ENCODE assay signal across 27 mouse cellular contexts in the genomic region with DNA sequence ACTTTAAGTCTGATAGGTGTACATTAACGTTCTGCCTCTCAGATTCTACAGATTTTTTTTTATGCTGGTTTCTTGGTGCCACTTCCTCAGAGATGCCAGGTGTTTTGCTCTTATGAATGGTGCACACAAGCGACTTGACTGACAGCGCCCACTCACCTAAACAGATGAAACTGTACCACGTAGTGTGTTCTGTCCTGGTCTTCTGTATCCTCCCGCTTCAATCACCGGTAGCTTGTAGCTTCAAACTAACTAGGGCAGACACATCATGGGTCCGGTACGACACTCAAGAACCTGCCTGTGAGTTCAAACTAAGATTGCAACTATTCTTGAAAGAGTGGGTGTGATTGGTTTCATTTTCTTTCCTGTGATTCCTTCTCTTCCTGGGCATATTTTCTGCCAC.
DNase-seq lines count a peak whose midpoint lies in the region; TF ChIP-seq lines count a peak whose summit lies in the region.
"Had no signal": no experiment of that assay in that cellular context is flagged by ENCODE, and none has a peak within 500 bp of the region (broad histone marks: within the 10 kb centered on the region; RNA-seq: fewer than 3 reads in every experiment).

No protein-coding gene starts in this region.

- intact Hi-C loops in heart, postnatal 14 days (cut with DNase I): no loop called here
- intact Hi-C loops in left cerebral cortex, postnatal 25 days (cut with DNase I): no loop called here
- intact Hi-C loops in left cerebral cortex, postnatal 4 days (cut with DNase I): no loop called here

- 58% methylated on average over 8 of the region's 8 CpGs for WGBS in spleen, adult 2 months

- H3K4me1 ChIP-seq in spleen, adult 2 months (ENCODE audit: control insufficient read depth, insufficient read depth, insufficient read length): no peaks in the 10 kb centered on the region; the same call in 1 of the 2 replicates
- H3K4me1 ChIP-seq: embryonic facial prominence, embryonic 12.5 days; forebrain, embryonic 15.5 days; heart, embryonic 13.5 days; hindbrain, embryonic 10.5 days; hindbrain, embryonic 15.5 days; intestine, embryonic 15.5 days; limb, embryonic 12.5 days; liver, embryonic 15.5 days; lung, embryonic 15.5 days; neural tube, embryonic 12.5 days had no signal

- TF ChIP-seq POLR2A in spleen, adult 2 months (IDR thresholded peaks at IDR 0.05; ENCODE audit: low read depth, low read length): no peak

- H3K4me3 ChIP-seq in spleen, adult 2 months (ENCODE audit: extremely low read depth, insufficient read depth, insufficient read length): peak overlapping the region; percentile 1; the same call in 1 of the 2 replicates
- H3K4me3 ChIP-seq: embryonic facial prominence, embryonic 12.5 days; forebrain, embryonic 15.5 days; gastrocnemius, adult 2 months; heart, adult 2 months; heart, embryonic 13.5 days; hindbrain, embryonic 10.5 days; hindbrain, embryonic 15.5 days; intestine, embryonic 15.5 days; limb, embryonic 12.5 days; liver, embryonic 15.5 days; lung, embryonic 15.5 days; neural tube, embryonic 12.5 days had no signal

- H3K36me3 ChIP-seq in spleen, adult 2 months (ENCODE audit: control insufficient read depth, insufficient read depth, low read length): no peaks in the 10 kb centered on the region
- H3K36me3 ChIP-seq: embryonic facial prominence, embryonic 12.5 days; forebrain, embryonic 15.5 days; heart, embryonic 13.5 days; hindbrain, embryonic 10.5 days; hindbrain, embryonic 15.5 days; intestine, embryonic 15.5 days; limb, embryonic 12.5 days; liver, embryonic 15.5 days; lung, embryonic 15.5 days; neural tube, embryonic 12.5 days had no signal

- DNase-seq in spleen, adult 2 months (ENCODE audit: low read depth in 1 of 2, low spot score in 2 of 2): no peak
- no peak for DNase-seq in spleen, postnatal 4 days (ENCODE audit: low spot score in 2 of 2)
- DNase-seq in naive thymus-derived CD4-positive, alpha-beta T cell, adult 2 months (ENCODE audit: low read depth): peak; percentile 66
- DNase-seq in thymus, postnatal 14 days: peak; percentile 54
- DNase-seq in heart, postnatal 14 days: no peak
- no peak for DNase-seq in left cerebral cortex, postnatal 25 days (ENCODE audit: low spot score in 2 of 2)
- no peak for DNase-seq in left cerebral cortex, postnatal 4 days
- DNase-seq: adrenal gland, adult 8-10 months; cerebellum, adult 8-10 months; embryo, embryonic 11 days; gastrocnemius, adult 2 months; gastrocnemius, postnatal 36 days; heart, adult 2 months; heart, postnatal 10 days; kidney, adult 8-10 months; kidney, postnatal 4 days had no signal

- no peaks in the 10 kb centered on the region for H3K27me3 ChIP-seq in spleen, adult 2 months (ENCODE audit: control insufficient read depth, insufficient read depth, low read length)
- H3K27me3 ChIP-seq: embryonic facial prominence, embryonic 12.5 days; forebrain, embryonic 15.5 days; heart, embryonic 13.5 days; hindbrain, embryonic 15.5 days; intestine, embryonic 15.5 days; limb, embryonic 12.5 days; liver, embryonic 15.5 days; lung, embryonic 15.5 days; neural tube, embryonic 12.5 days had no signal

- TF ChIP-seq CTCF in spleen, adult 2 months (IDR thresholded peaks at IDR 0.05; ENCODE audit: extremely low read depth, insufficient read depth, insufficient read length, insufficient replicate concordance): no peak

- no peak overlapping the region for H3K27ac ChIP-seq in spleen, adult 2 months (ENCODE audit: insufficient read depth, low read length)
- H3K27ac ChIP-seq: embryonic facial prominence, embryonic 12.5 days; forebrain, embryonic 15.5 days; gastrocnemius, adult 2 months; heart, adult 2 months; heart, embryonic 13.5 days; hindbrain, embryonic 10.5 days; hindbrain, embryonic 15.5 days; intestine, embryonic 15.5 days; kidney, postnatal 0 days; limb, embryonic 12.5 days; liver, embryonic 15.5 days; lung, embryonic 15.5 days; neural tube, embryonic 12.5 days had no signal

Comparison
In these comparisons a context has a peak if more than half of its experiments do, and no peak if none do; other contexts are left out.
1. DNase-seq: peak in naive thymus-derived CD4-positive, alpha-beta T cell, adult 2 months (single experiment) and thymus, postnatal 14 days (single experiment); none in spleen, adult 2 months (0 of 2), spleen, postnatal 4 days (0 of 2), heart, postnatal 14 days (0 of 2), left cerebral cortex, postnatal 25 days (0 of 2) and left cerebral cortex, postnatal 4 days (single experiment).